Mouse (Mus musculus) brain, adult 2 months (tissue): ENCODE data around the gene Cnih4.

Experiments
- DNase-seq: peaks from one replicate; pipeline ENCODE4 v3.0.0; 2011; ENCODE audit warnings: low read depth, low spot score

The Cnih4 gene

GRCm38 (mm10) chr1:181211403-181211919 lies 67.0 kb downstream of the Cnih4 start:
- peak; percentile 20 for DNase-seq

DNA sequence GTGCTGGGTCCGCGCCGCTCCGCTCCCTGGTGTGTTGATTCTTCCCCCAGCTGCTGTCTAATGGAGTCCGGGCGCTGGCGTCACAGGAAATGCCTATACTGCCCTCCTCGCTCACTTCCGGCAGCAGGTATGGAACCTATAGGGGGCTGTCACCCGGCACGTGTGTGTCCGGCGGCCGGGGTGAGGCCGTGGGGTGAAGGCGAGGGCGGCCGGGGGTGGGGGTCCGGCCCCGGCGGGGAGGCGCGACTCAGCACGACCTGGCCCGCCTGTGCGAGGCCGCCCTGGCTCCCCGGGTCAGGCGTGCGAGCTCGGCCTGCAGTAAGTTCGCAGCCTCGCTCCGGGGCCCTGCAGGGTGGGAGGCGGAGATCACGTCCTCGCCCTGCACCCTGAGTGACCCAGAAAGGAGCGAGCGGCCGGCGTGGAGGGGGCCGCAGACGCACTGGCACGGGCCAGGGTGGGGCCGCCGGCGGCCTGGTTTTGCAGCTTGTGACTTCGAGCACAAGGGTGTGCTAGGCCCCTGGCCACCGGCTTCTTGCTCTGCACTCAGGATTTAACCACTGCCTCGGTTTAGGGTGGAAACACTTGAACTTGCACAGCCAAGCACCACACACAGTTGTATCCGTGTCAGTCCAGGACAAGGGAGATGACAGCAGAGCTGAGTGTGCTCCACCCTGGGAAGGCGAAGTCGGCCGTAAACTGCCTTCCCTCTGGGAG lies 67.6 kb downstream of the Cnih4 start, which contains the start of gene Wdr26:
Wdr26 (minus strand) TSS at position 82 of the 714 bp plus-strand sequence.
- DNase-seq, result peak; percentile 95

DNA sequence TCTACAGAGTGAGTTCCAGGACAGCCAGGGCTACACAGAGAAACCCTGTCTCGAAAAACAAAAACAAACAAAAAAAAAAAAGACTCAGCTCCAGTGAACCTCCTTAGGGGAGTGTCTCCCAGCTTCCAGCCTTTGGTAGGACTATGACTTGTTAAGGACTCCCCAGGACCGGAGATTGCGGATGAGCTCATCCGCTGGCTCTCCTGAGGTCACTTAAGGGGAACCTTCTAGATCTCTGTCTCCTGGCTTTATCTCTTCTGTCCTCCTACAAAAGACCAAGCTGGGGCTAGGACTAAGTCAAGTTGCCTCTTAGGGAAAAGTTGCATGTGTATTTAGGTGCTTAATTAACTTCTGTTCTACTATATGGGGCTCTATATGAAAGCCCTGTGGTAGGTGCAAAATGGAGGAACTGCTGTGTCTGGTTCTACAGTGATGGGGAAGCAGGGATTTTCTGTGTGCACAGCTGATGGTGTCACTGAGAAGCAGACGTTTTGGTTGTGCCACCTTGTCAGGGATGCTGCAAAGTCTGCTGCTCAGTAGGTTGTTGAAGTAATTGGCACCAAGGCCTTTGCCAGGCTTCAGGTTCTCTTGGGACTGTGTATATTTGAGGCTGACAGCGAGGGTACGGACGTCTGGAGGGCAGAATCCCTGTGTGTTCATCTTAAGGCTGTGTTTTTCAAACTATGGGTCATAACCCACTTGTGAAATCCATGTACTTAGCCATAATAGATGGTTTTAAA lies 70.0 kb downstream of the Cnih4 start:
- DNase-seq, result no peak

GRCm38 (mm10) chr1:181216315-181216714 lies 71.8 kb downstream of the Cnih4 start:
- no peak for DNase-seq
